In the genomic region with DNA sequence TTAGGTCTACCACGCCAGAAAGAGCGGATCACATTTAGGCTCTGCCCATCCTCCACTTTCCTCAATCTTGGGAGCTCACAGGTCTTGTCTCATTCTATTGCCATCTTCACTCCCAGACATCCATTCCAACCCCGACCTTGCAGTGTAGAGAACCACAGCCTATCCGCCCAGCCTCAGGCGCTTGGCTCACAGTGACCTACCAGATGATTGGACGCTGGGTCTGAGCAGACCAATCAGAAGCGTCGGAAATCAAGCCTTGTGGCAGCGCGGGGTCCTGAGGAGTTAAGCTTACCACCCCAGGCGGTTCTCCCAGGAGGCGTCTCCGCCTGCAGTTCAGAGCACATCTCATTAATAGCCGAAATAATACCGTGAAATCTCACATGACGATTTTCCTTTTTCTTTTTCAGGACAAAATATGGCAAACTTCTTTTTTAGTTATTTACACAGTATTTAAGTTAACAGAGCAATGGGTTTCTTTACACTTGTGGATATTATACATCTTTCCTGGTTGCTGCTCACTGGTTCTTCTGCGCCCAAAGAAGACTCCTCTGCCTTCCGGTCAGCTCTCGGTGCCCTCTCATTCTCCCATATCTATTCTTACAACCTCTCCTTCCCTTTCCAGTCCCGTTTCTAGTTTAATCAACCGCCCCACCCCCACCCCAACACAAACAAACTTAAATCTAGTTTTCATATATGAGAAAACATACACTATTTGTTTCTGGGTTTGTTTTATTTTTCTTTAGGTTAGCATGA, we compare ENCODE assay signal across 7 mouse cellular contexts. TPM values are rescaled to one million over a fixed set of nuclear protein-coding genes. Genes with fewer than 3 reads are reported as not detected.
DNase-seq lines count a peak whose midpoint lies in the region; ATAC-seq lines count a peak whose summit lies in the region.

No protein-coding gene starts in this region.

- peak; percentile 23 for DNase-seq in urinary bladder, postnatal 14 days (ENCODE audit: low spot score)
- DNase-seq in urinary bladder, postnatal 36 days (ENCODE audit: low spot score in 2 of 2), result no peak
- peak; percentile 12 to 27 for DNase-seq in heart, postnatal 14 days
- DNase-seq in layer of hippocampus, postnatal 25 days (ENCODE audit: extremely low spot score in 1 of 2, low spot score in 1 of 2), result peak; percentile 16 to 21
- peak; percentile 81 for DNase-seq in mesoderm, embryonic 11.5 days (ENCODE audit: low read depth, low spot score)

- intact Hi-C loops in heart, postnatal 14 days (cut with DNase I), result no loop called here

- H3K9me3 ChIP-seq in embryonic facial prominence, embryonic 15.5 days (replicated peaks), result no peaks in the 10 kb centered on the region
- no peaks in the 10 kb centered on the region for H3K9me3 ChIP-seq in stomach, embryonic 14.5 days (ENCODE audit: control insufficient read depth, low read depth, low read length)

- H3K9ac ChIP-seq in embryonic facial prominence, embryonic 15.5 days, result no peak overlapping the region
- H3K9ac ChIP-seq in stomach, embryonic 14.5 days (replicated peaks; ENCODE audit: low read depth, low read length), result no peak overlapping the region

- H3K27me3 ChIP-seq in embryonic facial prominence, embryonic 15.5 days, result no peaks in the 10 kb centered on the region
- H3K27me3 ChIP-seq in stomach, embryonic 14.5 days (ENCODE audit: control insufficient read depth, insufficient read depth, low read length), result no peaks in the 10 kb centered on the region

- no peaks in the 10 kb centered on the region for H3K4me1 ChIP-seq in embryonic facial prominence, embryonic 15.5 days
- H3K4me1 ChIP-seq in stomach, embryonic 14.5 days (ENCODE audit: control insufficient read depth, insufficient read depth, low read length), result no peaks in the 10 kb centered on the region

- H3K4me3 ChIP-seq in embryonic facial prominence, embryonic 15.5 days (replicated peaks), result 0 out of 2 replicates have a peak overlapping the region, but pooled peaks have one; percentile 11
- no peak overlapping the region for H3K4me3 ChIP-seq in stomach, embryonic 14.5 days (ENCODE audit: low read depth, low read length)

- WGBS in embryonic facial prominence, embryonic 15.5 days, result 16% methylated on average over 21 of the region's 21 CpGs
- WGBS in stomach, embryonic 14.5 days, result 22% methylated on average over 21 of the region's 21 CpGs

- ATAC-seq in embryonic facial prominence, embryonic 15.5 days (ENCODE audit: insufficient number of reproducible peaks, low FRiP score, low TSS enrichment, low read depth), result peak; percentile 78; the same call in 1 of the 2 replicates
- ATAC-seq in stomach, embryonic 14.5 days (ENCODE audit: insufficient number of reproducible peaks, insufficient read depth, low FRiP score, low read depth), result peak; percentile 95

- H3K27ac ChIP-seq in embryonic facial prominence, embryonic 15.5 days (replicated peaks), result no peak overlapping the region
- H3K27ac ChIP-seq in stomach, embryonic 14.5 days (ENCODE audit: low read length), result no peak overlapping the region

- H3K4me2 ChIP-seq in embryonic facial prominence, embryonic 15.5 days (replicated peaks), result peak overlapping the region; percentile 48
- H3K4me2 ChIP-seq in stomach, embryonic 14.5 days (replicated peaks; ENCODE audit: low read depth, low read length), result peak overlapping the region; percentile 29

- H3K36me3 ChIP-seq in embryonic facial prominence, embryonic 15.5 days, result no peaks in the 10 kb centered on the region
- no peaks in the 10 kb centered on the region for H3K36me3 ChIP-seq in stomach, embryonic 14.5 days (ENCODE audit: control insufficient read depth, insufficient read depth, low read length)

RNA-seq across cellular contexts. Expression of a gene that starts 3.0 kb away (rescaled TPM):
- not detected in 2 replicates for polyA plus RNA-seq in embryonic facial prominence, embryonic 15.5 days (2015; fragmentation: Nextera tagmentation; extraction: Ambion mirVana)
- not detected for total RNA-seq in heart, postnatal 14 days (2021)
- not detected for total RNA-seq in layer of hippocampus, postnatal 25 days (2021)
- polyA plus RNA-seq in stomach, embryonic 14.5 days (2014; fragmentation: Nextera tagmentation; extraction: Ambion mirVana), result not detected in 2 replicates

RNA-seq across cellular contexts. Expression of a gene that starts 9.3 kb away (rescaled TPM):
- polyA plus RNA-seq in embryonic facial prominence, embryonic 15.5 days (2015; fragmentation: Nextera tagmentation; extraction: Ambion mirVana), result 1.8 and 1.9 TPM in 2 replicates
- 10 to 100 TPM; 28.9 to 69.7 TPM for total RNA-seq in heart, postnatal 14 days (2021)
- total RNA-seq in layer of hippocampus, postnatal 25 days (2021), result 10 to 100 TPM; 15.6 to 24.5 TPM
- 2.4 and 3.6 TPM in 2 replicates for polyA plus RNA-seq in stomach, embryonic 14.5 days (2014; fragmentation: Nextera tagmentation; extraction: Ambion mirVana)

RNA-seq across cellular contexts. Expression of a gene that starts 10.6 kb away (rescaled TPM):
- polyA plus RNA-seq in embryonic facial prominence, embryonic 15.5 days (2015; fragmentation: Nextera tagmentation; extraction: Ambion mirVana), result 2.3 and 3.5 TPM in 2 replicates
- 100 to 1,000 TPM in 1 of 2 experiments, 10 to 100 TPM in 1; 55.1 to 114 TPM for total RNA-seq in heart, postnatal 14 days (2021)
- total RNA-seq in layer of hippocampus, postnatal 25 days (2021), result 10 to 100 TPM; 30.8 to 53.8 TPM
- 6.1 and 6.5 TPM in 2 replicates for polyA plus RNA-seq in stomach, embryonic 14.5 days (2014; fragmentation: Nextera tagmentation; extraction: Ambion mirVana)

RNA-seq across cellular contexts. Expression of a gene that starts 11.7 kb away (rescaled TPM):
- polyA plus RNA-seq in embryonic facial prominence, embryonic 15.5 days (2015; fragmentation: Nextera tagmentation; extraction: Ambion mirVana), result 0.39 and 0.42 TPM in 2 replicates
- total RNA-seq in heart, postnatal 14 days (2021), result 10 to 100 TPM; 33.4 to 91.7 TPM
- 10 to 100 TPM; 42.9 to 58.9 TPM for total RNA-seq in layer of hippocampus, postnatal 25 days (2021)
- not detected in 2 replicates for polyA plus RNA-seq in stomach, embryonic 14.5 days (2014; fragmentation: Nextera tagmentation; extraction: Ambion mirVana)

RNA-seq across cellular contexts. Expression of a gene that starts 15.9 kb away (rescaled TPM):
- polyA plus RNA-seq in embryonic facial prominence, embryonic 15.5 days (2015; fragmentation: Nextera tagmentation; extraction: Ambion mirVana), result 2.6 and 3.0 TPM in 2 replicates
- 10 to 100 TPM; 44.8 to 83.6 TPM for total RNA-seq in heart, postnatal 14 days (2021)
- total RNA-seq in layer of hippocampus, postnatal 25 days (2021), result 10 to 100 TPM; 71.8 to 80.9 TPM
- polyA plus RNA-seq in stomach, embryonic 14.5 days (2014; fragmentation: Nextera tagmentation; extraction: Ambion mirVana), result 2.5 and 3.3 TPM in 2 replicates

Comparison
In these comparisons a context has a peak if more than half of its experiments do, and no peak if none do; other contexts are left out.
1. DNase-seq: peak in urinary bladder, postnatal 14 days (single experiment), heart, postnatal 14 days (2 of 2), layer of hippocampus, postnatal 25 days (2 of 2) and mesoderm, embryonic 11.5 days (single experiment); none in urinary bladder, postnatal 36 days (0 of 2).